Mouse (Mus musculus): ENCODE data around the gene Serpina1f. TPM values are rescaled to one million over a fixed set of nuclear protein-coding genes. Genes with fewer than 3 reads are reported as not detected.

Serpina1f gene
- total RNA-seq, 2 experiments from 2014 or later: not detected

- intact Hi-C loops (cut with DNase I): no loop called here
- Histone ChIP-seq H3K4me3 (no peak overlapping the region), H3K27ac (no peak overlapping the region)
- DNase-seq (ENCODE audit: extremely low spot score in 1 of 2, low spot score in 2 of 2): no peak
- TF ChIP-seq CTCF (IDR thresholded peaks at IDR 0.05): no peak
Measured at GRCm38 (mm10) chr12:103659171-103659570, 36.2 kb downstream of the Serpina1f start.

GRCm38 (mm10) chr12:103657991-103658390 is 37.3 kb downstream of the Serpina1f start:
- Histone ChIP-seq H3K27ac (no peak overlapping the region), H3K4me3 (no peak overlapping the region)
- TF ChIP-seq CTCF (IDR thresholded peaks at IDR 0.05): no peak
- DNase-seq (ENCODE audit: extremely low spot score in 1 of 2, low spot score in 2 of 2): no peak
- intact Hi-C loops (cut with DNase I): no loop called here

- no peak for DNase-seq (ENCODE audit: extremely low spot score in 1 of 2, low spot score in 2 of 2)
- TF ChIP-seq CTCF (IDR thresholded peaks at IDR 0.05): no peak
- intact Hi-C loops (cut with DNase I): no loop called here
- Histone ChIP-seq H3K4me3 (no peak within 1 kb of the TSS), H3K27ac (no peak within 1 kb of the TSS)
Measured at GRCm38 (mm10) chr12:103656848-103657626, 38.3 kb downstream of the Serpina1f start, which contains the start of gene Serpina6. Gene Serpina6 (minus strand): TSS chr12:103657212.

DNA sequence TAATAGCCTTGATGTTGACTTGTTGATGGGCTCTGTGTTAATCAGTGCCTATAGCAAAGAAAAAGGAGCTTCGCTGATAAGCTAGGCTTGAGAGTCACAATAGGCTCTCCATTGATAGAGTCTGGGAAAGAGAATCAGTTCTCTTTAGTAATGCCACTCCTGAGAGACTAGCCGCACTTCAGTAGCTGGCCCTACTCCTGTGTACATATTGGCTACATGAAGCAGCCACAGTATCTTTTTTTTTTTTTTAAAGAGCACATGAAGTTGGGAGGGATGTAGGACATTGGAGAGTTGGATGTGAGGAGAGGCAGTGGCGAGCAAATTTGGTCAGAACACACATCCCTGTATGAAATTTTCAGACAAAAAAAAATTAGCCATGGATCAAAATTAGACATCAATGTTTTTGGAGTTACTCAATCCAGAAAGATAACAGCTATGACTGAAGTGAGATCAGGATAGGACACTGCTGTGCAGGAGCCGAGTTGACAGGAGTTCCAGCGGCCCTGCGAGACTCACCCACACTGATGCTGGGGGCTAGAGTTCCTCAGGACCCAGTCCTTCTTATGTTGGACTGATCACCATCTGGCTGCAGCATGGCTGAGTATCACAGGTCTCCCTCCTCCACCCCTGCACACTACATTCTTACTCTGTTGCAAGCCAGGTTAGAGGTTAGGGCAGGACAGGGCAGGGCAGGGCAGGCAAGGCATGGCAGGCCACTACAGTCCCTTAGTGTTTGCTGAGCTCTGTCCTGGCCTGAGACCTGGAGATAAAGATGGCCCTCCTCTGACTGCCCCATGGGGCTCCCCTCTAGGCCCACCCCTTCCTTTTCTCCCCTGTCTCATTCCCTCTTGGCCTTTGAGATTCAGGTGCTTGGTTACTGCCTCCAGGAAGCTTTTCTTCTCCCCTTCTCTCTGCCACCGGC is 39.9 kb downstream of the Serpina1f start:
- no peak overlapping the region for H3K4me3 ChIP-seq
- DNase-seq (ENCODE audit: extremely low spot score in 1 of 2, low spot score in 2 of 2): no peak
- TF ChIP-seq CTCF (IDR thresholded peaks at IDR 0.05): no peak
- intact Hi-C loops (cut with DNase I): no loop called here
- H3K27ac ChIP-seq: no peak overlapping the region

DNA sequence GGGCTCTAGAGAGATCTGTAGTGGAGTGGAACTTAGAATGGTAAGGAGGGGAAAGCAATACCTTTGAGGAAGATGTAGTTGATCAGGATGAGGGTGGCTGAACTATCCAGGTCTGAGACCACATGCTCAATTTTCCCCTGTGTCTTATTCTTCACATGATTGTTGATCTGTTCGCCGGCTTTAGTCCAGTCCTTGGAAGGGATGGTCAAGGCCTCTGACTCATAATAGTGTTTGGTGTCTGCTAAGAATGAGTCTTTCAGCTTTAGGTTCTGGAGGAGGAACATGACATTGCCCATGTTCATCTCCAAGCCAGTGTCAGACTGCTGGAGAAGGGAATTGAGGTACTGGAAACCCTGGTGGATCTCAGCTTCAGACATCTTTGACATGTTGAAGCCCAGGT is 41.5 kb downstream of the Serpina1f start:
- no peak for TF ChIP-seq CTCF (IDR thresholded peaks at IDR 0.05)
- no peak overlapping the region for H3K27ac ChIP-seq
- intact Hi-C loops (cut with DNase I): no loop called here
- no peak overlapping the region for H3K4me3 ChIP-seq
- no peak for DNase-seq (ENCODE audit: extremely low spot score in 1 of 2, low spot score in 2 of 2)

GRCm38 (mm10) chr12:103646314-103646713 is 49.0 kb downstream of the Serpina1f start:
- TF ChIP-seq CTCF (IDR thresholded peaks at IDR 0.05): no peak
- H3K27ac ChIP-seq: no peak overlapping the region

GRCm38 (mm10) chr12:103644601-103645000 is 50.7 kb downstream of the Serpina1f start:
- no peak for TF ChIP-seq CTCF (IDR thresholded peaks at IDR 0.05)
- no peak overlapping the region for H3K27ac ChIP-seq
- H3K4me3 ChIP-seq: no peak overlapping the region
- no peak for DNase-seq (ENCODE audit: extremely low spot score in 1 of 2, low spot score in 2 of 2)
- intact Hi-C loops (cut with DNase I): loop anchor here (5.0 kb wide), 2 partner anchors 102 to 217 kb away; partner anchors contain the start of gene Ddx24

More at GRCm38 (mm10) chr12:103646314-103646713, 49.0 kb downstream of the Serpina1f start:
- DNase-seq (ENCODE audit: extremely low spot score in 1 of 2, low spot score in 2 of 2): no peak
- intact Hi-C loops (cut with DNase I): no loop called here
- no peak overlapping the region for H3K4me3 ChIP-seq

- TF ChIP-seq CTCF (IDR thresholded peaks at IDR 0.05): no peak
- intact Hi-C loops (cut with DNase I): loop anchor here (2.0 to 5.0 kb wide), 3 partner anchors 102 to 217 kb away; partner anchors contain the start of gene Ddx24
- Histone ChIP-seq H3K4me3 (no peak overlapping the region), H3K27ac (no peak overlapping the region)
- no peak for DNase-seq (ENCODE audit: extremely low spot score in 1 of 2, low spot score in 2 of 2)
Measured at GRCm38 (mm10) chr12:103643818-103644217, 51.5 kb downstream of the Serpina1f start.

- intact Hi-C loops (cut with DNase I): loop anchor here (2.0 to 5.0 kb wide), 3 partner anchors 101 to 216 kb away; partner anchors contain the start of gene Ddx24
- peak; percentile 88 for TF ChIP-seq CTCF (IDR thresholded peaks at IDR 0.05)
- peak; percentile 70 to 86 for DNase-seq (ENCODE audit: extremely low spot score in 1 of 2, low spot score in 2 of 2)
Measured at GRCm38 (mm10) chr12:103643336-103643735, 52.0 kb downstream of the Serpina1f start.

More at GRCm38 (mm10) chr12:103643336-103643735, 52.0 kb downstream of the Serpina1f start:
- Histone ChIP-seq H3K27ac (no peak overlapping the region), H3K4me3 (no peak overlapping the region)

Other genes with a start within 250 kb of the Serpina1f start
- gene Ifi27l2b, start 238.3 kb downstream of the Serpina1f start, total RNA-seq (2021): not detected
- gene Ppp4r4, start 163.2 kb downstream of the Serpina1f start, total RNA-seq (2021): 10 to 100 TPM; 24.8 to 25.8 TPM
- not detected for gene Serpina10, start 64.1 kb downstream of the Serpina1f start, total RNA-seq (2021)
- not detected for gene Serpina6, start 38.3 kb downstream of the Serpina1f start, total RNA-seq (2021)
- not detected for gene Serpina16, start 19.4 kb downstream of the Serpina1f start, total RNA-seq (2021)
- gene Serpina1d, start 78.1 kb upstream of the Serpina1f start, total RNA-seq (2021): not detected
- not detected for gene Serpina1b, start 134.8 kb upstream of the Serpina1f start, total RNA-seq (2021)
- not detected for gene Serpina1a, start 168.0 kb upstream of the Serpina1f start, total RNA-seq (2021)
- not detected for gene Serpina1c, start 209.4 kb upstream of the Serpina1f start, total RNA-seq (2021)

Measured in left cerebral cortex, adult 2 months (tissue).